Mouse (Mus musculus) stomach, postnatal 0 days (tissue): Measurements from ENCODE around the gene 1700012A03Rik.

Experiments used
- CTCF ChIP-seq: IDR thresholded peaks from 2 replicates; pipeline ENCODE4 v1.5.1; 2016; ENCODE audit warnings: antibody characterized with exemption, low read depth, mild to moderate bottlenecking, moderate library complexity
- EP300 ChIP-seq: optimal IDR thresholded peaks from 2 replicates; pipeline ENCODE3; 2016; ENCODE audit warnings: antibody characterized with exemption

GRCm38 (mm10) chr6:32060641-32061040 lies 10.6 kb downstream of the 1700012A03Rik start:
- TF ChIP-seq CTCF (no peak), EP300 (no peak)
